Mouse (Mus musculus) hindbrain, embryonic 14.5 days (tissue): ENCODE results near the gene Gm12216. TPM values are rescaled to one million over a fixed set of nuclear protein-coding genes. Genes with fewer than 3 reads are reported as not detected.

ENCODE experiments used
- ATAC-seq: fragments of 200-750 bp; cut with Nextera tagmentation; 2 replicates; pipeline ENCODE4 v1.8.0; 2017; ENCODE audit warnings: moderate number of reproducible peaks, mild to moderate bottlenecking, moderate TSS enrichment, moderate library complexity; ENCODE audit not compliant: low FRiP score
- DNase-seq: peaks from one replicate; pipeline ENCODE4 v3.0.0-alpha.2; 2015; ENCODE audit warnings: low spot score
- H3K27ac ChIP-seq: fragments of 300-500 bp; sonication (generic); 2 replicates; pipeline ENCODE4 v1.5.1; 2014; ENCODE audit warnings: mild to moderate bottlenecking, moderate library complexity
- H3K27me3 ChIP-seq: fragments of 300-500 bp; sonication (generic); 2 replicates; pipeline ENCODE4 v1.6.1; 2014; ENCODE audit warnings: mild to moderate bottlenecking, low read length, mixed read lengths; ENCODE audit not compliant: control insufficient read depth, insufficient read depth
- H3K36me3 ChIP-seq: fragments of 300-500 bp; sonication (generic); replicated peaks from 2 replicates; pipeline ENCODE4 v1.6.1; 2014; ENCODE audit not compliant: control insufficient read depth, insufficient read depth
- H3K4me1 ChIP-seq: fragments of 300-500 bp; sonication (generic); replicated peaks from 2 replicates; pipeline ENCODE4 v1.6.1; 2014; ENCODE audit warnings: antibody characterized with exemption, low read length, mixed read lengths; ENCODE audit not compliant: control insufficient read depth, insufficient read depth
- H3K4me2 ChIP-seq: fragments of 300-500 bp; sonication (generic); replicated peaks from 2 replicates; pipeline ENCODE4 v1.6.1; 2014; ENCODE audit warnings: mild to moderate bottlenecking, moderate library complexity
- H3K4me3 ChIP-seq: fragments of 300-500 bp; sonication (generic); replicated peaks from 2 replicates; pipeline ENCODE4 v1.5.1; 2014; ENCODE audit warnings: mild to moderate bottlenecking, low read length
- H3K9ac ChIP-seq: fragments of 300-500 bp; sonication (generic); 2 replicates; pipeline ENCODE4 v1.6.1; 2014
- H3K9me3 ChIP-seq: fragments of 300-500 bp; sonication (generic); 2 replicates; pipeline ENCODE4 v1.6.1; 2016; ENCODE audit warnings: low read length; ENCODE audit not compliant: control insufficient read depth
- WGBS: fragments of 180-500 bp; shearing (Covaris S2); extraction: QIAGEN DNeasy Blood & Tissue Kit; methylation state at CpG from one replicate; pipeline ENCODE4 v1.1.7; 2014; 5-methylcytosine and 5-hydroxymethylcytosine counted together
- polyA plus RNA-seq: library from polyadenylated mRNA; unstranded; fragments of >200 nt; fragmentation: Nextera tagmentation; extraction: Ambion mirVana; gene quantifications from 2 replicates; pipeline ENCODE4 v1.2.1, GENCODE M21; 2014

The Gm12216 gene
- polyA plus RNA-seq, 1 experiment from 2014 or later = not detected

GRCm38 (mm10) chr11:53771001-53771744 lies 87.9 kb downstream of the Gm12216 start:
- Histone ChIP-seq H3K36me3 (no peaks in the 10 kb centered on the region), H3K4me3 (0 out of 2 replicates have a peak overlapping the region, but pooled peaks have one; percentile 77), H3K27me3 (peaks cover 26% of the 10 kb centered on the region), H3K9ac (no peak overlapping the region), H3K4me1 (peaks cover 6% of the 10 kb centered on the region; the same call in 1 of the 2 replicates), H3K27ac (no peak overlapping the region), H3K4me2 (peak overlapping the region; percentile 99; the same call in 1 of the 2 replicates), H3K9me3 (no peaks in the 10 kb centered on the region)
- DNase-seq (no peak), ATAC-seq (no peak)
- WGBS = 84% methylated on average over 11 of the region's 11 CpGs

GRCm38 (mm10) chr11:53770125-53770791 lies 88.8 kb downstream of the Gm12216 start:
- Histone ChIP-seq H3K27me3 (peaks cover 26% of the 10 kb centered on the region), H3K4me2 (peak overlapping the region; percentile 99), H3K9me3 (no peaks in the 10 kb centered on the region), H3K9ac (peak overlapping the region; percentile 65), H3K4me3 (peak overlapping the region; percentile 77), H3K4me1 (peaks cover 6% of the 10 kb centered on the region; the same call in 1 of the 2 replicates), H3K27ac (peak overlapping the region; percentile 9; the same call in 1 of the 2 replicates), H3K36me3 (no peaks in the 10 kb centered on the region)
- DNase-seq = peak; percentile 37
- WGBS = under 1% methylated on average over 73 of the region's 75 CpGs
- peak; percentile 72 for ATAC-seq

DNA sequence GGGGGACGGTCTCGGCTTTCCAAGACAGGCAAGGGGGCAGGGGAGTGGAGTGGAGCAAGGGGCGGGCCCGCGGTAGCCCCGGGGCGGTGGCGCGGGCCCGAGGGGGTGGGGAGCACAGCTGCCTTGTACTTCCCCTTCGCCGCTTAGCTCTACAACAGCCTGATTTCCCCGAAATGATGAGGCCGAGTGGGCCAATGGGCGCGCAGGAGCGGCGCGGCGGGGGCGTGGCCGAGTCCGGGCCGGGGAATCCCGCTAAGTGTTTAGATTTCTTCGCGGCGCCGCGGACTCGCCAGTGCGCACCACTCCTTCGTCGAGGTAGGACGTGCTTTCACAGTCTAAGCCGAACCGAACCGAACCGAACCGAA lies 89.3 kb downstream of the Gm12216 start, which contains the start of gene Irf1:
Irf1 (plus strand) TSS at position 255 of the 365 bp plus-strand sequence.
- peak within 1 kb of the TSS; percentile 9; the same call in 1 of the 2 replicates for H3K27ac ChIP-seq
- H3K27me3 ChIP-seq = peaks cover 26% of the 10 kb centered on the region

DNA sequence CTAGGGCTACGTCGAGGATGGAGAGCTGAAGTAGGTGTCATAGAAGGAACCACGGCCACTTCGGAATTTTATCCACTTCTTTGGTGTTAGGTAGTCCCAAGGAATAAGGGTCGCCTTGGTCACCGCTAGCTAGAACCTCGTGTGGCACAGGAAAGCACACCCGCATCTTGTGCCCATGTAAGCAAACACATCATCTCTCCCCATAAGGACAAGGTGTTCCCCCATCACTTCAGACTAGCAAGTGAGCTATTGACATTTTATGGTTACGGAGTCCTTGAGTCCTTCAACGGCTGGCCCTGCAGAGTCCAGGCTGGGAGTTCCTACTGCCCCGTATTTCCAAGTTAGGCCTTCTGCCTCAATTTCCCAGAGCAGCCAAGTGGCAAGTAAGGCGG lies 89.9 kb downstream of the Gm12216 start:
- peaks cover 26% of the 10 kb centered on the region for H3K27me3 ChIP-seq
- peak overlapping the region; percentile 77 for H3K4me3 ChIP-seq
- peaks cover 6% of the 10 kb centered on the region; the same call in 1 of the 2 replicates for H3K4me1 ChIP-seq
- H3K27ac ChIP-seq = no peak overlapping the region
- no peak overlapping the region for H3K9ac ChIP-seq
- ATAC-seq (no peak), DNase-seq (no peak)
- no peaks in the 10 kb centered on the region for H3K36me3 ChIP-seq
- 55% methylated on average over 12 of the region's 12 CpGs for WGBS
- H3K4me2 ChIP-seq = peak overlapping the region; percentile 99
- H3K9me3 ChIP-seq = no peaks in the 10 kb centered on the region

More for the DNA sequence above, 89.3 kb downstream of the Gm12216 start, which contains the start of gene Irf1:
- H3K36me3 ChIP-seq = no peaks in the 10 kb centered on the region
- peak within 1 kb of the TSS; percentile 99 for H3K4me2 ChIP-seq
- peak; percentile 88 for ATAC-seq
- peak within 1 kb of the TSS; percentile 65 for H3K9ac ChIP-seq
- DNase-seq = peak; percentile 83
- peaks cover 6% of the 10 kb centered on the region; the same call in 1 of the 2 replicates for H3K4me1 ChIP-seq
- H3K4me3 ChIP-seq = peak within 1 kb of the TSS; percentile 77
- H3K9me3 ChIP-seq = no peaks in the 10 kb centered on the region
- WGBS = under 1% methylated on average over 38 of the region's 40 CpGs

- H3K4me2 ChIP-seq = no peak overlapping the region
- H3K9ac ChIP-seq = no peak overlapping the region
- ATAC-seq (no peak), DNase-seq (no peak)
- H3K36me3 ChIP-seq = no peaks in the 10 kb centered on the region
- peaks cover 27% of the 10 kb centered on the region for H3K27me3 ChIP-seq
- H3K9me3 ChIP-seq = no peaks in the 10 kb centered on the region
- 78% methylated on average over 13 of the region's 13 CpGs for WGBS
- no peak overlapping the region for H3K4me3 ChIP-seq
- H3K4me1 ChIP-seq = peaks cover 7% of the 10 kb centered on the region; the same call in 1 of the 2 replicates
- H3K27ac ChIP-seq = no peak overlapping the region
Measured at GRCm38 (mm10) chr11:53768422-53769184, 90.5 kb downstream of the Gm12216 start.

DNA sequence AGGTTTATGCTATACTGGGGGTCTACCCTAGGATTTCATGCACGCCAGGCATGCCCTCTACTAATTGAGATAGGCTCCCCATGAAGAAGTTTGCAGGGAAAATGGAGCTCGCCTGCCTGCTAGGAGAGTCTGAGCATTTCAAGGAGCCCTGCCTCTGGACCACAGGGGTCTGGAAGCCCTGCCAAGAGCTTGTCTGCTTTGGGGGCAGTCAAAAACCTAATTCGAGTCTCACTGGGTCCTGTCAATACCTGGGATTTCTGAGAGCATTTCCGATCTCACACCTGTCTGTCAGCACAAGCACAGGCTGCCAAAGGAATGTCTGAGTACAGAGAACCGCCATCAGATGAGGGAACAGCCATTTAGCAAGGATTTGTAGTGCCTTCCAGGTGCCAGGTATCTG lies 94.5 kb downstream of the Gm12216 start:
- no peak for ATAC-seq
- H3K27me3 ChIP-seq = peaks cover 43% of the 10 kb centered on the region
- no peaks in the 10 kb centered on the region for H3K36me3 ChIP-seq
- DNase-seq = no peak
- 41% methylated on average over 5 of the region's 5 CpGs for WGBS
- no peak overlapping the region for H3K4me3 ChIP-seq
- no peaks in the 10 kb centered on the region for H3K9me3 ChIP-seq
- H3K9ac ChIP-seq = no peak overlapping the region
- no peak overlapping the region for H3K4me2 ChIP-seq
- H3K27ac ChIP-seq = no peak overlapping the region
- peaks cover 19% of the 10 kb centered on the region; the same call in 1 of the 2 replicates for H3K4me1 ChIP-seq

GRCm38 (mm10) chr11:53763496-53764140 lies 95.4 kb downstream of the Gm12216 start:
- Histone ChIP-seq H3K9me3 (no peaks in the 10 kb centered on the region), H3K4me3 (peak overlapping the region; percentile 23), H3K9ac (peak overlapping the region; percentile 32; the same call in 1 of the 2 replicates), H3K27ac (peak overlapping the region; percentile 28; the same call in 1 of the 2 replicates), H3K4me2 (peak overlapping the region; percentile 54), H3K36me3 (no peaks in the 10 kb centered on the region), H3K4me1 (peaks cover 25% of the 10 kb centered on the region; the same call in 1 of the 2 replicates), H3K27me3 (peaks cover 38% of the 10 kb centered on the region)
- ATAC-seq = peak; percentile 64
- 3% methylated on average over 33 of the region's 33 CpGs for WGBS
- DNase-seq = peak; percentile 64

GRCm38 (mm10) chr11:53762827-53763495 lies 96.1 kb downstream of the Gm12216 start:
- H3K9me3 ChIP-seq = no peaks in the 10 kb centered on the region
- peaks cover 34% of the 10 kb centered on the region for H3K27me3 ChIP-seq
- peak overlapping the region; percentile 23; the same call in 1 of the 2 replicates for H3K4me3 ChIP-seq
- H3K27ac ChIP-seq = no peak overlapping the region
- H3K9ac ChIP-seq = no peak overlapping the region
- H3K4me1 ChIP-seq = peaks cover 25% of the 10 kb centered on the region; the same call in 1 of the 2 replicates
- ATAC-seq (no peak), DNase-seq (no peak)
- H3K4me2 ChIP-seq = peak overlapping the region; percentile 54
- no peaks in the 10 kb centered on the region for H3K36me3 ChIP-seq
- WGBS = 10% methylated on average over 23 of the region's 23 CpGs
